Mouse (Mus musculus): Measurements from ENCODE around the gene Paxip1.

The Paxip1 gene

GRCm38 (mm10) chr5:27791303-27792172 is at the start of gene Paxip1:
TSS of gene Paxip1 (minus strand) at chr5:27791691.
- peak; percentile 90 for DNase-seq (ENCODE audit: low read depth)

GRCm38 (mm10) chr5:27838061-27838460 is 46.6 kb upstream of the Paxip1 start:
- DNase-seq (ENCODE audit: low read depth): no peak

DNA sequence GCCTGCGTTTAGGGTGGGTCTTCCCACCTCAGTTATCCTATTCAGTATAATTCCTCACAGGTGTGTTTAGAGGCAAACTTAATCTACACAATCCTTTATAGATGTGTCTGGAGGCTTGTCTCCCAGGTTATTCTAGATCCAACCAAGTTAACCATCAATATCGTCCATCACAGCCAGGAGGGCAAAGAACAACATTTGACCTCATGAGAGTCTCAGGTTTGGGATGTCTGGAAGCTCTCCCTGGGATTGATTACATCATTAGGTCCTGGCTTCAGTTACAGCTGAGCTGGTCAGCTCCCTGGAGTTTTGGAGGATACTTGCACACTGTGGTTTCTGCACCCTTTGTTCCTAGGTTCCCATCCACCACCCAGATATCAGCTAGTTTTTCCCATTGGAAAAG is 43.6 kb upstream of the Paxip1 start:
- DNase-seq (ENCODE audit: low read depth): no peak

DNA sequence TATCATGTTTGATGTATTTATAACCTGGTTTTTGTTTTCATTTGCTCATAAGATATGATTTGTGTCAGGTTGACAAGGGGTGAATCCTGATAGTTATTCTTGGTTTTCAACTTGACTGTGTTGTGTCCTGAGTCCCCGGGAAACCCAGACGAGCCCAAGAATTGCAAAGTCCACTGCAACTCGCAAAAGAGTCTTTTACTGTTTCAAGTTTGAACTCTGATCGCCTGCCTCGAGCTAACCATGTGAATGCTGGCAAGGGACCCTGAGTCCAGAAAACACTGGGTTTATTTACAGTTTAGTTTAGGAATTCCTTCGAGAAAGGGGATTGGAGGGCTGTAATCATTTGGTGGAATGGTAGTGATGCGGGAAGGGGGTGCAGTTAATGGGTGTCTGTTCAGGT is 36.5 kb upstream of the Paxip1 start:
- no peak for DNase-seq (ENCODE audit: low read depth)

DNA sequence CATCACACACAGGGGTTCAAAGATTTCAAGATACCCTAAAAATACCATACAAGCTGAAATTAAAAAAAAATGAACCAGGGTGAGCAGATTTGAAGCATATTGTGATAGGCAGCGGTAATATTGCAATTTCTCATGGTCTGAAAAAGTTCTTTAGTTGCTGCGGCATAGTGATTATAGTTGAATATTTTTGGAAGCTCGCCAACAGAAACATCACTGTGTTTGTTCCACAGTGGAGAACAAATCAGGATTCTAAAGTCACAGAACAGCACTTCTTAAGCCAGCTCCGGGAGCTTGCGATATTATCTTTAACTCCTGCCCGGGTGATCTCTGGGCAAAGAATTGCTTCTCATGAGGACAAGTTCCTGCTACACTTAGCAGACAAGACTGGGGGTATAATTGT is 29.7 kb upstream of the Paxip1 start:
- no peak for DNase-seq (ENCODE audit: low read depth)

GRCm38 (mm10) chr5:27818840-27819672 is 27.6 kb upstream of the Paxip1 start:
- DNase-seq (ENCODE audit: low read depth): no peak

GRCm38 (mm10) chr5:27814282-27814681 is 22.8 kb upstream of the Paxip1 start:
- DNase-seq (ENCODE audit: low read depth): no peak

DNA sequence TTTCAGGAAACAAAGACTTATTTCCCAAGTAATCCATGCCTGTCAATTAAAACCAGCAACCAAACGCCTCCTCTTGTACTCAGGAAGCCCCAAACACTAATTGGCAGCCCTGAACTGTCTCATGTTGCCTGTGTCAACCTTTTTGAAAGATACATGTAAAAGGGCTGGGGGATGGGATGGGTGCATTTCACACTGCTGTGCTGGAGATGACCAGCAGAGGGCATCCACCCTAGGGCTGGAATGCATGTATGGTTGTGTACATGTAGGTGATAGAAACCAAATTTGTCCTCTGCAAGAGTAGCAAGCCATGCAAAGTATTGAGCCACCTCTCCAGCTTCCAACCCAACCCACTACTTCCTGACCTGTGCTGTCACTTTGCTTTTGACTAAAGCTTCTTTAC is 2.4 kb upstream of the Paxip1 start:
- DNase-seq (ENCODE audit: low read depth): peak; percentile 71

- no peak for DNase-seq (ENCODE audit: low read depth)
Observed at GRCm38 (mm10) chr5:27792531-27793205, 1.2 kb upstream of the Paxip1 start.

- DNase-seq (ENCODE audit: low read depth): no peak
Observed at GRCm38 (mm10) chr5:27792173-27792470, 631 bp upstream of the Paxip1 start.

GRCm38 (mm10) chr5:27790910-27791288 is 592 bp downstream of the Paxip1 start:
- no peak for DNase-seq (ENCODE audit: low read depth)

DNA sequence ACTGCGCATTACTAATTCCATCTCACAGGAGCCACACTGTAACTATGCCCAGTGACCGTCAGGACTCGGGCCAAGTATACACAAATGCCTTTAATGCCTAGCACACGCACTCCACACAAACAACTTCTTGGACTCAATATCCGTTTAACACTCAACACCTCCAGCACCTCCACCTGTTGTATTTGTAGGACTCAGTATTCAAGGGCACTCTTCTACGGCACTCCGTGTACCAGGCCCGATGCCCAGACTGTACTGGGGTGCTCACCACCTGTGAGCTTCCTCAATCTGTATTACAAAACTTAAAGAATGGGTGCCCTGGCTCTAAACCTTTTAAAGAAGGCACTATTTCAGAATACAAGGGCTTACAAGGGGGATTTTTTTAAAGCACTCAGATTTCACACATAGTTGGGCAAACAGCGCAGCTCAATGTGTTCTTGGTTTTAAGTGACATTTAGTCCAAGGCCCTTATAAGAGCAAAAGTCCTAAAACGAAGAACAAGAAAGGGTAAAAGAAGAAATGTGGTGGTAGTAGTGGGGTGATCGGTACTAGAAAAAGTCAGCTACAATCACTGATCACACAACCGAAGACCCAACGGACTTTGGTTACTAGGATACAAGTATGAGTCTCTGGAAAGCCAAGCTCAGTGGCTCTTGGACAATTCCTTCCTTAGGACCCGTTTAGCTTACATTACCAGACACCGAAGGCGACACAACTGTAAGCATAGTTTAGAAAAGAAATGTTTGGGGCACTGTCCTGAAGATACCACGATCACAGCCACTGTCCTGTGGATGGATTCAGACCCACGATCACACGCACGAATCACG is 1.2 kb downstream of the Paxip1 start:
- no peak for DNase-seq (ENCODE audit: low read depth)

DNA sequence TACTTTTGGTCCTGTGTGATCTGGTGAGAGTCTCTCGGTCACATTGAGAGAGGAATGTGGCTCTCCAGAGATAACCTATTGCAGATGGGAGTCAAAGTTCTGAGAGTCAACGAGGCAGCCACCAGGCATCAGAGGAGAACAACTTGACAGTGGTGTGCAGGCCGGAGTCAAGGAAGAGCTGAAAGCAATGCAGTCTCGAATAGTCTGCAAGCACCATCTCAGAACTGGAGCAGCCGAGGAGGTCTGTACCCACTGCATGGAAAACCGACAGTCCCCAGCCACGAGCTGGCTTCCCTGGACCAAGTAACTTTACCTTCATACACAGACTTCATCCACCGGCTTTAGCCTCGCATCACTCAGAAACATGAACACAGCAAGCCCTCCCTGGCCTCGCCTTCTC is 1.9 kb downstream of the Paxip1 start:
- no peak for DNase-seq (ENCODE audit: low read depth)

GRCm38 (mm10) chr5:27783381-27783780 is 8.1 kb downstream of the Paxip1 start:
- no peak for DNase-seq (ENCODE audit: low read depth)

DNA sequence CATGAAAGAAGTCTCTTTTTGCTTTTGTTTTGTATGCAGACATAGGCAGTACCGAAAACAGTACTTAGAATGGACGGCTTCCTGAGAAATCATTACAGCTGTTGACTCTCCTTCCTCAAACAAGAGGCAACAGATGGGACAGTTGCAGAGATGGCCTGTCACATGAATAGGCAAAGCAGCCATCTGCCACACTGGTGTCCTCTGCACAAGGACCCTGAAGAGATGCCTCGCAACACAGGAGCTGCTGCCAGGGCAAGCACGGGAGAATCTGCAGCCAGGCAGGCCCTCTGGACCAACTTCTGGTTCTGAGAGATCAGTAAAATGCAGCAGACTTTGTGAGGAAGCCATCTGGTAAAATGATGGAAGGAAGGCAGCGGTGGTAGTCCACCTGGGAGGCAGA is 23.5 kb downstream of the Paxip1 start:
- DNase-seq (ENCODE audit: low read depth): no peak

- no peak for DNase-seq (ENCODE audit: low read depth)
Observed at GRCm38 (mm10) chr5:27765780-27766179, 25.7 kb downstream of the Paxip1 start.

GRCm38 (mm10) chr5:27744944-27745343 is 46.5 kb downstream of the Paxip1 start:
- no peak for DNase-seq (ENCODE audit: low read depth)

- no peak for DNase-seq (ENCODE audit: low read depth)
Observed at GRCm38 (mm10) chr5:27739216-27739615, 52.3 kb downstream of the Paxip1 start.

DNA sequence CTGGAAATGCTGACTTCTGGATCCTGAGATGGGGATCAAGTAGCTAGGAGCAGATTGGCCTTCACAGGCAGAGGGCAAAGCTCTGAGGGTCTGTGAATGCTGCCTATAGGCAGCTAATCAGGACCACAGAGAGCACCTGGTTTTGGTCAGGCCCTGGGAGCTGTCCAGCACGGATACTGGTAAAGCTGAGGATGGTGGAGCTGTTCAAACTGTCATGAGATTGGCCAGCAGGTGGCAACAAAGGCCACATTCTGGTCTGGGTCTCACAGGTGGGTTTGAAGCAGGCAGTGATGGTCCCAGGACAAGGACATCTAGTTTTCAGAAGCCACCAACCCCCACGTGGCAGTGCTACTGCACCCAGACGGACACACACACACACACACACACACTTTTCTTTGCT is 54.3 kb downstream of the Paxip1 start:
- peak; percentile 31 for DNase-seq (ENCODE audit: low read depth)

GRCm38 (mm10) chr5:27732288-27732868 is 59.1 kb downstream of the Paxip1 start:
- DNase-seq (ENCODE audit: low read depth): no peak

GRCm38 (mm10) chr5:27731392-27731791 is 60.1 kb downstream of the Paxip1 start:
- no peak for DNase-seq (ENCODE audit: low read depth)

- no peak for DNase-seq (ENCODE audit: low read depth)
Observed at GRCm38 (mm10) chr5:27730666-27731065, 60.8 kb downstream of the Paxip1 start.

All from c-Kit-positive CD71-positive TER-119-negative erythroid progenitor cells, embryonic 14.5 days (primary cell).